Mouse (Mus musculus): ENCODE results near the gene Ccdc136.
A peak's percentile ranks its signal among the peaks of the same experiment; 100 is the strongest.

Gene Ccdc136

DNA sequence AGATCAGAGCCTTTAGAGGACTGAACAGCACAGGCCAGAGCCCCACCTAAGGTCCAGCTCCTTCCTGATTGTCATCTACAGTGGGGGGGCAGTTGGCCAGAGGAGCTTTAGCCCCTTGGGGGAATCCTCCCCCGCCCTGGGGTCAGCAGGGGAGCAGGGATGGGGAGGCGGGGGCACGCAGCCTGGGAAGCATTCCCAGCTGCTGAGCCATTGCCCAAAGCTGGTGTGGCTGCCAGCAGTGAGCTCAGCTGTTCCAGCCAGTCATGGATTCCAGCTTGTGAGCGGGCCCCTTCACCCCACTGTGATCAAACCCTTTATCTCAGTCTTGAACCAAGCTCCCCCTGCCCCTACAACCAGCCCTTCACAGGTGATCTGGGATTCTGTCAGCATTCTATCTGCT, 43.1 kb downstream of the Ccdc136 start:
- peak in 1 of 2 experiments; percentile 30 for DNase-seq (ENCODE audit: low spot score in 2 of 2)

DNA sequence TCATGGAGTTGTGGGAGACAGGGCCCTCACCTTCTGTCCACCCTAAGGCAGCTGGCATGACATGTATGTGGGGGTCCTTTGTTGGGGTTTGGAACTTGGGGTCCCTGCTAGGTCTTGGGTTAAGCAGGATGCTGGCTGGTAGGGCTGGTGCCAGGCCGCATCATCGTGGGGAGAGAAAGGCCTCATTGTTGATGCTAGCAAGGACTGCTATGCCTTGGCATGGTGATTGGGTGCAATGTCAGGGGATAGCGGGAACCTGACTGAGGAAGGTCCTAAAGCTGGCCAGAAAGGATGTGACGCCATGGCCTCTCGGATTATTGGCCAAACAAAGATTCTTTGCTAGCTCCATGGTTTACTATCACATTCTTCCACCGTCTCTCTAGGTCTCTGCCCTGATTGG, 43.7 kb downstream of the Ccdc136 start:
- no peak for DNase-seq (ENCODE audit: low spot score in 2 of 2)

DNA sequence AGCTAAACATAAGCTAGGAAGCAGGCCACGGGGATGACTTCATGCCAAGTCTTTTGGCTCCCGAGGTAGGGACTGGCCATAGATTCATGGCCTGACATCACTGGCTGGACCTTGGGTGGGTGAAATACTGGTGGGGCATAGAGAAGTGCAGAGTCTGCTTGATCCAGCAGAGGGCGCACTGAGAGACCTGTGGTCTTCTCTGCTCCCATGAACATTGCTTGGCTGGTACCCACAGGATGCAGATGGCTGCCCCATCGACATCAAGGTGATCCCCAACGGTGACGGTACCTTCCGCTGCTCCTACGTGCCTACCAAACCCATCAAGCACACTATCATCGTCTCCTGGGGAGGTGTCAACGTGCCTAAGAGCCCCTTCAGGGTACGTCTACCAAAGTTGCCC, 48.7 kb downstream of the Ccdc136 start:
- no peak for DNase-seq (ENCODE audit: low spot score in 2 of 2)

DNA sequence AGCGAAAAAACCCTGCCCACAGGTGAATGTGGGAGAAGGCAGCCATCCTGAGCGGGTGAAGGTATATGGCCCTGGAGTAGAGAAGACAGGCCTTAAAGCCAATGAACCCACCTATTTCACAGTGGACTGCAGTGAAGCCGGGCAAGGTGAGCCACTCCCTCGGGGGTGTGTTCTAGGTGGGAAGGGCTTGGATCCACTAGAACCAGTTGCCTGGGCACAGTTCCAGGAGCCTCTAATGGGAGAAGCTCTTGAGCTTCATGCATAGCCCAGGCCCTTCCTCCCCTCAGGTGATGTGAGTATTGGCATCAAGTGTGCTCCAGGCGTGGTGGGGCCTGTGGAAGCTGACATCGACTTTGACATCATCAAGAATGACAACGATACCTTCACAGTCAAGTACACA, 49.2 kb downstream of the Ccdc136 start:
- no peak for DNase-seq (ENCODE audit: low spot score in 2 of 2)

DNA sequence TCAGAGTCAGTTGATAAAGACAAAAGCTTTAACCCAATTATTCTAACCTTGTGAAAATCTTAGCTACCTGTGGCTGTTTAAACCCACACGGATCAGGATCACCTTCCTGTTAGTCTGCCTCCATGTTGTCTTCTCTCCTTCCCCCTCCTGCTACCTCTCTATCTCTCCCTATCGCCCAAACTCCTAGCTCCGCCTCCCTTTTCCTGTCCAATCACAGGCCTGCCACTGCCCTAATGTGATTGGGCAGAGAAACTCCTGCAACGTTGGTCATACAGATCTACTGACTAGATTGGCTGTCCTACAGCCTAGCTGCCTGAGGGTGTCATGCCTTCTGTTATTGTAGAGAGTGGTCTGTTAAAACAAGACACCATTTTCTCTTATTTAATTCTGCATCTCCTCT, 53.7 kb downstream of the Ccdc136 start:
- DNase-seq (ENCODE audit: low spot score in 2 of 2) = no peak

DNA sequence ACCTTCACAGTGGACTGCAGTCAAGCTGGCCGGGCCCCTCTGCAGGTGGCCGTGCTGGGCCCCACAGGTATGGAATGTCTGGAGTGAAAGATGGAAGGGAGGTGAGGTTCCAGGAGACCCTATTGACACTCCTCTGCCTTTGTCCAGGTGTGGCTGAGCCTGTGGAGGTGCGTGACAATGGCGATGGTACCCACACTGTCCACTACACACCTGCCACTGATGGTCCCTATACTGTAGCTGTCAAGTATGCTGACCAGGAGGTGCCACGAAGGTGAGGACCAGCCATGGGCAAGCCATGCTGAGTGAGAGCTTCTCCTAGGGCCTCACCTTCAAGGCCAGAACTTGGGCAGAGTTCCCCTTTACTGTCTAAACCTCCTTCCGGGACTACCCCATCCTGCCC, 54.6 kb downstream of the Ccdc136 start:
- DNase-seq (ENCODE audit: low spot score in 2 of 2) = no peak

DNA sequence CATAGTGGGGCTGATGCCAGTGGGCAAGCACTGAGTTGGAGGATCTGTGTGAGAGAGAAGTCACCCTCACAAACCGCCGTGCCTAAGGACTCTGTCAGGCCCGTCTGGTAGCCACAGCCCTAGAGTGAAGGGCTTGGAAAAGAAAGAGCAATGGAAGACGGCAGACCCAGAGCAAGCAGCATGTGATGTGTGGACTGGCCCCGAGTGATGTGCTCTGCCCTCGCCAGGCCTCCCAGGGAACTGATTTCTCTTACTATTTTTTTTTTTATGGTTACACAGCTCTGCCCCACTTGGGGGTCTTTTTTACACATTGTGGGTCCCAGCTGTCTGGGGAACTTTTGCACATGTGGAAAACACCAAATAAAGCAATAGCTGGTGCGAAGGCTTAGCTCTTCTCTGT, 65.4 kb downstream of the Ccdc136 start:
- DNase-seq (ENCODE audit: low spot score in 2 of 2) = no peak

DNA sequence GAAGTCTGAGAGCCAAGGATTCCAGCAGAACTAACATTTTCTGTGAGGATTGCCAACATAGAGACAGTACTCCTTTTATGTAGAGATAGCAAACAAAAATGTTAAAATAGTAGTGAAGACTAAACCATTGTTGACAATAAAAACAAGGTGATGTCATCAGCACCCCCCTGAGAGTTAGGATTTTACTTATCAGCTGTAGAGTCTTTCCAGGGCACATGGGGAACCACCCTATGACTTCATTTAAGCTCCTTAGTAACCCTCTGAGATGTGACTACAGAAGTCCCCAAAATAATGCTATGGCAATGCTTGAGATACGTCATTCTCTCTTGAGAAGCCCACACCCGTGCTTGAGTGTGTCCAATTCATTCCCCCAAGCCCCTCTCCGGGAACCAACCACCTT, 67.3 kb downstream of the Ccdc136 start:
- no peak for DNase-seq (ENCODE audit: low spot score in 2 of 2)

DNA sequence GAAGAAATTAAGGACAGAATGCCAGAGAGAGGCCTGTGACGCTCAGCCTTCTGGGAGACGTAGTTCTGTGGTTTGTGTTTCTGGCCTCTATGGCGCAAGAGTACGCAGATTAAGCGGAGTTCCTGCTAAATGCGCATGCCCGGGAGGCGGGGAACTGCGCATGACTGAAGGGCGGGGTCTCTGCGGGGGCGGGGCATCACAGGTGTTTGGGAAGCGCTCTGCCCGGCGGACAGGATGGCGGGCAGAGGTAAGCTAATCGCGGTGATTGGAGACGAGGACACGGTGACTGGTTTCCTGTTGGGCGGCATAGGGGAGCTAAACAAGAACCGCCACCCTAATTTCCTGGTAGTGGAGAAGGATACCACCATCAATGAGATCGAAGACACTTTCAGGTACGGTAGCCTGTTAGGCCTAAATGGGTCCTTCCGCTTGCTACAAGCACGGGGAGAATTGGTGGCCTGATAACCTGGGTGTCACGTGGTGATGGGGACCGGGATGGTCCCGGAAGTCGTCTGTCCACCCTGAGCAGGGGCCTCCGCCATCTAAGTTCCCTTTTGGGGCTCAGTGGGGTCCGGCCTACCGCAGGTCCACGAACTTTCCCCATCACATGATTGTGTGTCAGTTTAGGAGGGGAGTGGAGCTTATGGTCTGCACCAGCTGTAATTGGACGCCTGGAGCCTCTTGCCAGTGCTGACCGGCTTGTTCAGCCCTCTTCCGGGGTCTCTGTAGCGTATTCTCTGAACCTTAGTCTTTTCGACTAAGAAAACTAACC, 71.7 kb downstream of the Ccdc136 start, which contains the start of gene Atp6v1f:
TSS of gene Atp6v1f (plus strand) at position 136 of the 772 bp plus-strand sequence.
- peak; percentile 84 to 91 for DNase-seq (ENCODE audit: low spot score in 2 of 2)

DNA sequence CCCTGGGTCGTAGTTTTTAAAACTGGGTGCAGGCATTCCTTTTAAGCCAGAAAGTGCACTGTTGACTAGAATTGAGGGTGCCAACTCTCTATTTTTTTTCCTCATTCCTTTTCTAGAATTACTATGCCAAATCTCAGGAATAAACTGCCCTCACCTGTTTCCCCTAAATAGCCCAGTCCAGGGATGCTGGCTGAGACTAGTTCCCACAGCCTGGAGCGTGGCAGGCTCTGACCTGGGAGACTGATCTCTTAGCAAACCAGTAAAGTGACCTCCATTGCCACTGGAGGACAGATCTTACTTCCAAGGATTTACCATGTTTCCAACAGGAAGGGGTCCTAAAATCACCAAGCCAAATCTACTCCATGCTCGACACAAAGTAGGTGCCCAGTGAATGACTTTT, 72.7 kb downstream of the Ccdc136 start:
- DNase-seq (ENCODE audit: low spot score in 2 of 2) = no peak

DNA sequence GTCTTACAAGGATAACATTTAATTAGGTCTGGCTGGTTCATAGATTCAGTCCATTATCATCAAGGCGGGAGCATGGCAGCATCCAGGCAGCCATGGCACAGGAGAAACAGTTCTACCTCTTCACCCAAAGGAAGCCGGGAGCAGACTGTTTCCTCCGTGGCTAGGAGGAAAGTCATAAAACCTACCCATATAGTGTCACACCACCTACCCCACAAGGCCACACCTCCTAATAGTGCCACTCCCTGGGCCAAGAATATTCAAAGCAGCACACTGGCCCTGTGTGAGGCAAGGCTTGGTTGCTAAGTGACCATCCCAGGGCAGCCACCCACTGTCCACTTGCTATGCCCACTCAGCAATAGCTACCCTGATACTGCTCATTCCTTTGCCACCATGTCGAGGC, 75.0 kb downstream of the Ccdc136 start, which contains the start of gene Atp6v1fnb:
TSS of gene Atp6v1fnb (plus strand) at position 301 of the 400 bp plus-strand sequence.
- no peak for DNase-seq (ENCODE audit: low spot score in 2 of 2)

DNA sequence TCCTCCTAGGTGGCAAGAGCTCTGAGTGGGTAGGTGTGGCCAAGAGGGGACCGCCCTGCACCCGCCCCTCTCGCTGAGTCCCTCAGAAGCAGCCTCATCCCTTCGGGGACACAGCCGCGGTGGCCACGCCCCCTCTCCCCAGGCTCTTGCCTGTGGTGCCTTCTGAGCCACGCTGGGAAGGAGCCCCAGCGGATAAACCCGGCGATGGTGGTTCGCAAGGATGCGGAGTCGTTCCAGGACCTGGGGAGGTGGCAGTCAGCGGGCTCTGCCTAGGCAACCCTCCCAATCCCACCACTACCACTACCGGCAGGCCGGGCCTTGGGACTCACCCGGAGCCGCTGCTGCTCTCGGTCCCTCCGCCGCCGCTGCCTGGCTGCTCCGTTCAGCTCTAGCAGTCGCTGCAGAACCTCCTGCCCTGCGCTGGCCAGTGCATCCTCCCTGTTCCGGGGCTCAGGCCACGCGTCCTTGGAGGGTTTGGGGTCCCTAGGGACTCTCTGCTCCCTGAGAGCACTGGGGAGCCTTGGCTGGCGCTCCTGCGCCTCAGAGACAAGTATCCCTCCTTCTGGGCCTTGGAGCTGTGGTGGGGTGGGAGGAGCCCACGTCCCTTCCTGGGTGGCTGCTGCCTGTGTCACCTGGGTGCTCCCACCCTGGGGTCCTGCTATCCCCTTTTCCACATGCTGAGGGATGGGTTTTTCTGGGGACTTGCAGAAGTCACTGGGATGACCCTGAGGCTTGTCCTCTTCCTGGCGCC, 78.0 kb downstream of the Ccdc136 start:
- peak; percentile 61 for DNase-seq (ENCODE audit: low spot score in 2 of 2)

DNA sequence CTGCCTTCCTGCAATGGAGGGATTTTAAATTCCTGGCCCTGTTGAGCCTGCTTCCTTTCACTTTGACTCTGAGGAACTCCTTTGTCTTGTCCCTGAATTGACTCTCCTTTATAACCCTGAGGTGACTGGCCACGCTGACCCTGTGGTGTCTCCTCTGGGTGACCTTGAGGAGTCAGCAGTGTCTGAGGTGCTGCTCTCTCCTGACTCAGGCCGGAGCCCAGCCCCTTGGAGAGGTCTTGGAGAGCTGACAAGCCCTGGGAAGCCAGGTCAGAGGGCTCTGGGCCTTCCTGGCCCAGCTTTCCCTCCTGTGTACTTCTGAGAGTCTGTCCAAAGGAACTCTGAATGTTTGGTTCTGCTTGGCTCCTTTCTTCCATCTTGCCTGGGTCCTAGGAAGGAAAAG, 78.6 kb downstream of the Ccdc136 start:
- no peak for DNase-seq (ENCODE audit: low spot score in 2 of 2)
